Mouse (Mus musculus) mouse trophoblast stem cell (cell line): ENCODE data around the gene Atad1.

Experiments
- in situ Hi-C, 2 experiments: fragments of 300-500 bp; cut with MseI, MboI; formaldehyde crosslinking; loops; 2 replicates in 1 of 2; 3 replicates in 1 of 2; pipeline ENCODE4 v1.15.1; 2025

Atad1 gene

GRCm38 (mm10) chr19:32749425-32749824, 9.8 kb upstream of the Atad1 start:
- in situ Hi-C loops: loop anchor here in 1 of 2 experiments (25.0 kb wide), 1 partner anchor 613 kb away; no protein-coding TSS in a partner anchor

GRCm38 (mm10) chr19:32740641-32741345, 1.2 kb upstream of the Atad1 start:
- in situ Hi-C loops: loop anchor here in 1 of 2 experiments (25.0 kb wide), 1 partner anchor 622 kb away; no protein-coding TSS in a partner anchor

GRCm38 (mm10) chr19:32737844-32738243, 1.7 kb downstream of the Atad1 start:
- in situ Hi-C loops: loop anchor here in 1 of 2 experiments (25.0 kb wide), 1 partner anchor 624 kb away; no protein-coding TSS in a partner anchor

GRCm38 (mm10) chr19:32732922-32733321, 6.7 kb downstream of the Atad1 start:
- in situ Hi-C loops: loop anchor here in 1 of 2 experiments (25.0 kb wide), 1 partner anchor 629 kb away; no protein-coding TSS in a partner anchor

GRCm38 (mm10) chr19:32729785-32730184, 9.8 kb downstream of the Atad1 start:
- in situ Hi-C loops: loop anchor here in 1 of 2 experiments (10.0 to 25.0 kb wide), 2 partner anchors 495 to 633 kb away; no protein-coding TSS in a partner anchor

- in situ Hi-C loops: loop anchor here in 1 of 2 experiments (10.0 to 25.0 kb wide), 2 partner anchors 498 to 636 kb away; no protein-coding TSS in a partner anchor
These were observed 12.9 kb downstream of the Atad1 start for GRCm38 (mm10) chr19:32726451-32727325.

- in situ Hi-C loops: loop anchor here in 1 of 2 experiments (10.0 kb wide), 1 partner anchor 501 kb away; no protein-coding TSS in a partner anchor
These were observed 15.8 kb downstream of the Atad1 start for GRCm38 (mm10) chr19:32723817-32724216.

GRCm38 (mm10) chr19:32720319-32720718, 19.3 kb downstream of the Atad1 start:
- in situ Hi-C loops: loop anchor here in 1 of 2 experiments (10.0 kb wide), 1 partner anchor 504 kb away; no protein-coding TSS in a partner anchor

- in situ Hi-C loops: no loop called here
These were observed 22.0 kb downstream of the Atad1 start for GRCm38 (mm10) chr19:32717590-32717989.

- in situ Hi-C loops: no loop called here
These were observed 23.9 kb downstream of the Atad1 start for GRCm38 (mm10) chr19:32715681-32716080.

- in situ Hi-C loops: no loop called here
These were observed 24.4 kb downstream of the Atad1 start for GRCm38 (mm10) chr19:32715201-32715600.

GRCm38 (mm10) chr19:32713471-32713870, 26.1 kb downstream of the Atad1 start:
- in situ Hi-C loops: loop anchor here in 1 of 2 experiments (5.0 kb wide), 1 partner anchor 514 kb away; no protein-coding TSS in a partner anchor

- in situ Hi-C loops: loop anchor here in 1 of 2 experiments (5.0 kb wide), 1 partner anchor 515 kb away; no protein-coding TSS in a partner anchor
These were observed 27.0 kb downstream of the Atad1 start for GRCm38 (mm10) chr19:32712588-32713042.

- in situ Hi-C loops: loop anchor here in 1 of 2 experiments (5.0 kb wide), 1 partner anchor 515 kb away; no protein-coding TSS in a partner anchor
These were observed 27.6 kb downstream of the Atad1 start for GRCm38 (mm10) chr19:32711761-32712541.

- in situ Hi-C loops: loop anchor here in 1 of 2 experiments (5.0 kb wide), 1 partner anchor 517 kb away; no protein-coding TSS in a partner anchor
These were observed 29.3 kb downstream of the Atad1 start for GRCm38 (mm10) chr19:32710288-32710687.

GRCm38 (mm10) chr19:32708996-32709395, 30.6 kb downstream of the Atad1 start:
- in situ Hi-C loops: no loop called here

- in situ Hi-C loops: no loop called here
These were observed 37.4 kb downstream of the Atad1 start for GRCm38 (mm10) chr19:32702191-32702590.

GRCm38 (mm10) chr19:32696674-32697073, 42.9 kb downstream of the Atad1 start:
- in situ Hi-C loops: loop anchor here in 1 of 2 experiments (10.0 kb wide), 1 partner anchor 182 kb away; no protein-coding TSS in a partner anchor

GRCm38 (mm10) chr19:32689724-32690123, 49.9 kb downstream of the Atad1 start:
- in situ Hi-C loops: loop anchor here (10.0 kb wide), 1 partner anchor 175 kb away; no protein-coding TSS in a partner anchor

- in situ Hi-C loops: loop anchor here in 1 of 2 experiments (10.0 kb wide), 1 partner anchor 173 kb away; no protein-coding TSS in a partner anchor
These were observed 51.4 kb downstream of the Atad1 start for GRCm38 (mm10) chr19:32688227-32688626.
